Mouse (Mus musculus) kidney, embryonic 16.5 days (tissue): ENCODE measurements around the gene Hist2h3c2. TPM values are rescaled to one million over a fixed set of nuclear protein-coding genes. Genes with fewer than 3 reads are reported as not detected.
"Not testable (repeated sequence)": the region's sequence is repeated elsewhere in the genome, so short reads cannot be mapped to it uniquely, and the experiment has no call there.

Experiments
- ATAC-seq: fragments of 200-750 bp; cut with Nextera tagmentation; 2 replicates; pipeline ENCODE4 v1.8.0; 2017; ENCODE audit warnings: moderate TSS enrichment; ENCODE audit not compliant: low FRiP score, low TSS enrichment
- H3K27ac ChIP-seq: fragments of 300-500 bp; sonication (generic); 2 replicates; pipeline ENCODE4 v1.5.1; 2014; ENCODE audit warnings: low read length
- H3K27me3 ChIP-seq: fragments of 300-500 bp; sonication (generic); 2 replicates; pipeline ENCODE4 v1.6.1; 2014; ENCODE audit warnings: low read length, control low read depth, mixed read lengths; ENCODE audit not compliant: insufficient read depth
- H3K36me3 ChIP-seq: fragments of 300-500 bp; sonication (generic); 2 replicates; pipeline ENCODE4 v1.6.1; 2014; ENCODE audit warnings: low read length, control low read depth, mixed read lengths; ENCODE audit not compliant: insufficient read depth
- H3K4me1 ChIP-seq: fragments of 300-500 bp; sonication (generic); 2 replicates; pipeline ENCODE4 v1.6.1; 2014; ENCODE audit warnings: low read length, control low read depth, mixed read lengths; ENCODE audit not compliant: insufficient read depth
- H3K4me2 ChIP-seq: fragments of 300-500 bp; sonication (generic); replicated peaks from 2 replicates; pipeline ENCODE4 v1.6.1; 2014; ENCODE audit warnings: low read depth, low read length
- H3K4me3 ChIP-seq: fragments of 300-500 bp; sonication (generic); 2 replicates; pipeline ENCODE4 v1.5.1; 2014; ENCODE audit warnings: mild to moderate bottlenecking, low read length
- H3K9ac ChIP-seq: fragments of 300-500 bp; sonication (generic); replicated peaks from 2 replicates; pipeline ENCODE4 v1.6.1; 2014; ENCODE audit warnings: low read length
- H3K9me3 ChIP-seq: fragments of 300-500 bp; sonication (generic); 2 replicates; pipeline ENCODE4 v1.6.1; 2016; ENCODE audit warnings: low read length, control low read depth
- WGBS: fragments of 180-500 bp; shearing (Covaris S2); extraction: QIAGEN DNeasy Blood & Tissue Kit; methylation state at CpG from one replicate; pipeline ENCODE4 v1.1.7; 2014; 5-methylcytosine and 5-hydroxymethylcytosine counted together
- polyA plus RNA-seq: library from polyadenylated mRNA; unstranded; fragments of >200 nt; fragmentation: Nextera tagmentation; extraction: Ambion mirVana; gene quantifications from 2 replicates; pipeline ENCODE4 v1.2.1, GENCODE M21; 2015

The Hist2h3c2 gene
- polyA plus RNA-seq, 1 experiment from 2014 or later, result 3.7 TPM

DNA sequence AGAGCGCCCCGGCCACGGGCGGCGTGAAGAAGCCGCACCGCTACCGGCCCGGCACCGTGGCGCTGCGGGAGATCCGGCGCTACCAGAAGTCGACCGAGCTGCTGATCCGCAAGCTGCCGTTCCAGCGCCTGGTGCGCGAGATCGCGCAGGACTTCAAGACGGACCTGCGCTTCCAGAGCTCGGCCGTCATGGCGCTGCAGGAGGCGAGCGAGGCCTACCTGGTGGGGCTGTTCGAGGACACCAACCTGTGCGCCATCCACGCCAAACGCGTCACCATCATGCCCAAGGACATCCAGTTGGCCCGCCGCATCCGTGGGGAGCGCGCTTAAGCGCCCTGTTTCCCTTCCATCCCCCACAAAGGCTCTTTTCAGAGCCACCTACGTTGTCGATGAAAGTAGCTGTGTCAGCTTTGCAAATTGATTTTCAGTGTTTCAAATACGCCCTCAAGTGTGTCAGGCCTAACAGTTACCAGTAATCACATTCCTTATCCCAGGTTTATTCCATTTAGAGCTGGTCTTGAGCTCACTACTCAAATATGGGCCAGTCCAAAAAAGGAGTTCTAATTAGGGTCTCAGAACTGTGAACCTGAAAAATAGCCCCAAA is 29.9 kb upstream of the Hist2h3c2 start:
- H3K4me2 ChIP-seq, result peak overlapping the region; percentile 67
- 2% methylated on average over 9 of the region's 44 CpGs for WGBS
- H3K9ac ChIP-seq, result peak overlapping the region; percentile 69
- H3K36me3 ChIP-seq, H3K9me3 ChIP-seq, H3K27me3 ChIP-seq: not testable (repeated sequence)
- H3K4me1 ChIP-seq, result peaks cover 23% of the 10 kb centered on the region
- ATAC-seq, result peak; percentile 53
- H3K27ac ChIP-seq, result peak overlapping the region; percentile 98
- peak overlapping the region; percentile 66 for H3K4me3 ChIP-seq

DNA sequence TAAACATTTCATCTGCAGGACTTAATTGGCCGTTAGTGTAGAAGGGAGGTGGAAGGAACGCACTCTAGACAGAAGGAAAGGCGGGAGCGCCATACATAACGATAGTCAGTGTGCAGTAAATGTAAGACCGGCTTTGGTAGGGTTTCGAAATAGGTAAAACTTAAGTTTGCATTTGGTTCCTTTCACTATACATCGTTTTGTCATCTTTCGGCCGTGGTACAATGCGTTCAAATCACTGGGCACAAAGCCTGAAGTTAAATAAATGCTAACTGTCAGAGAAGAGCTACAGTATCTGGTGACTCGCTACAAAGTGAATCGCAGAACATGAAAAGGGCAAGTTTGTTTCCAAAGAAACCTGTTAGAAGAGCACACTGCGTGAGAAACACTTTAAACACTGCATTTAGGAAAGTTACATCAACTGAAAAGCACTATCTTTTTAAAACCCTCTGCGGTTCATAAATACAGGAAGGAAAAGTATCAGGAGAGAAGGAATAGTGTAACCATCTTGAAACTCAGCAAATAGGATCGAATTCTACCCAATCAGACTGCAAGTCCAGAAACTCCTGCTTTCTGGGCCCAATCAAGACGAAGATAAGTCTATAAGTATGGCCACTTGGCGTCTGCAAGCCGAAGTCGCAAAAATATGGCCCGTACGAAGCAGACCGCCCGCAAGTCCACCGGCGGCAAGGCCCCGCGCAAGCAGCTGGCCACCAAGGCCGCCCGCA is 29.3 kb upstream of the Hist2h3c2 start, which contains the start of gene Hist2h3b:
Hist2h3b (plus strand) TSS at position 604 of the 725 bp plus-strand sequence.
- peak within 1 kb of the TSS; percentile 69 for H3K9ac ChIP-seq
- H3K9me3 ChIP-seq, result no peaks in the 10 kb centered on the region
- H3K27me3 ChIP-seq, result no peaks in the 10 kb centered on the region
- H3K4me3 ChIP-seq, result peak within 1 kb of the TSS; percentile 66
- H3K27ac ChIP-seq, result peak within 1 kb of the TSS; percentile 98
- ATAC-seq, result peak; percentile 73
- 19% methylated on average over 28 of the region's 30 CpGs for WGBS
- peak within 1 kb of the TSS; percentile 67 for H3K4me2 ChIP-seq
- no peaks in the 10 kb centered on the region for H3K36me3 ChIP-seq
- H3K4me1 ChIP-seq, result peaks cover 24% of the 10 kb centered on the region

DNA sequence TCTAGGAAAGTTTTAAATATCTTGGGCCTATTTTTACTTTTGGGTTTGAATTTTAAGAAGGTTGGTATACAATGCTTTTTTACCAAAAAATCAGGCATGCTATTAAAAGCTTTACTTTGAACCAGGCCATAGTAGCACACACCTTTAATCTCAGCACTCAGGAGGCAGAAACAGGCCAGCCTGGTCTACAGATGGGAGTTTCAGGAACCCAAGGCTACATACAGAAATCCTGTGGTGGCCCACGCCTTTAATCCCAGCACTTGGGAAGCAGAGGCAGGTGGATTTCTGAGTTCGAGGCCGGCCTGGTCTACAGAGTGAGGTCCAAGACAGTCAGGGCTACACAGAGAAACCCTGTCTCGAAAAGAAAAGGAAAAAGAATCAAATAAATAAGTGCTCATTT is 28.6 kb upstream of the Hist2h3c2 start:
- Histone ChIP-seq H3K4me2 (0 out of 2 replicates have a peak overlapping the region, but pooled peaks have one; percentile 50), H3K4me3 (no peak overlapping the region), H3K9me3 (no peaks in the 10 kb centered on the region), H3K27me3 (no peaks in the 10 kb centered on the region), H3K27ac (peak overlapping the region; percentile 97), H3K4me1 (peaks cover 24% of the 10 kb centered on the region), H3K36me3 (no peaks in the 10 kb centered on the region), H3K9ac (peak overlapping the region; percentile 26)
- no peak for ATAC-seq
- WGBS, result 76% methylated on average over 4 of the region's 4 CpGs

DNA sequence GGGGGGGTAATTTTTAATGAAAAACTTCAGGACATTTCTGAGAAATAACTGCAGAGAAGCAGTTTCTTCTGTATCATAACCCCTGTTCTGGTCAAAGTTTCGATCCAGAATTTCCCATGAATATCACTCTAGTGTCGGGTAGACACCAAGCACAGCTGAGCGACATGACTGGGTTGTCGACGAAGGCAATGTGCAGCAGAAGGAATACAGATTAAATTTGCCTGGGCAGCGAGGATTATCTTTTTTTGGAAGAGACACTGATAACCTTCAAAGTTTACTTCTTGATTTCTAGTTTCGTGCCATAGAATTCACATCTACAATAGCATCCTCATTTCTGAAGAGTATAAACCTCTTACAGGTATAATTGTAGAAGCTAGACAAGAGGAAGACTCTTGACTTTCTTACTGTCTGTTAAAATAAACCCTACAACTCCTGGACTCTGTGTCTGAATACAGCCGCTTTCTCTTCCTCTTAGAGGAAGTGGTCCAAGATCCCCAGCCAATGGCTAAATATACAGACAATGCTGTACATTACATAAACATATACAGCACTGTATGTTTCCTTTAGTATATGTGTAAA is 27.3 kb upstream of the Hist2h3c2 start:
- no peak for ATAC-seq
- H3K27me3 ChIP-seq, result no peaks in the 10 kb centered on the region
- peaks cover 32% of the 10 kb centered on the region for H3K4me1 ChIP-seq
- no peaks in the 10 kb centered on the region for H3K9me3 ChIP-seq
- WGBS, result 90% methylated on average over 8 of the region's 8 CpGs
- no peak overlapping the region for H3K4me3 ChIP-seq
- H3K9ac ChIP-seq, result no peak overlapping the region
- H3K27ac ChIP-seq, result no peak overlapping the region
- no peak overlapping the region for H3K4me2 ChIP-seq
- H3K36me3 ChIP-seq, result no peaks in the 10 kb centered on the region

DNA sequence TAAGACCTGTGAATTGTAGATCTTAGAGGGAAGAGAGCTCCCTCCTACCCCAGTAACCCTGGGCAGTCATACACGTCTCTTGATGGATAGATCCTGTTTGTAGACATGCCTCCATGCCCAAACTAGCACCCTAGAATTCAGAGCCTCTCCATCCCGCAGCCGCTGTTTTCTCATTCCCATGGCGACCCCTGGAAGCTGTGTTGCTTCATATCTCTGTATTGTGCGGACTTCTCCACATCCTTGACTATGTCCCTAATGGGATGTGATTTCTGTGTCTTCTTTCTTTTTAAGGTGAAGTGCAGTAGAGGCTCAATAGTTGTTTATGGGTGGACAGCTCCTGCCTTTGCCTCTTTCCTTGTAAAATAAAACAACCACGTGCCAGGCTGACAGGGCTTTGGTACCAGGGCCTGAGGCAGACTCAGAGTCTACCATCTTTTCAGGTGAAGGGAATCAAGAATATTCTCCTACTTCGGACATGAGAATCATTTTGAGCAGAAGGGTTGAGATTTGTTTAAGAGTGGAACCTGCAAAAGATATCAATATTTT is 25.6 kb upstream of the Hist2h3c2 start:
- H3K4me1 ChIP-seq, result peaks cover 32% of the 10 kb centered on the region
- peak overlapping the region; percentile 99 for H3K27ac ChIP-seq
- no peaks in the 10 kb centered on the region for H3K36me3 ChIP-seq

DNA sequence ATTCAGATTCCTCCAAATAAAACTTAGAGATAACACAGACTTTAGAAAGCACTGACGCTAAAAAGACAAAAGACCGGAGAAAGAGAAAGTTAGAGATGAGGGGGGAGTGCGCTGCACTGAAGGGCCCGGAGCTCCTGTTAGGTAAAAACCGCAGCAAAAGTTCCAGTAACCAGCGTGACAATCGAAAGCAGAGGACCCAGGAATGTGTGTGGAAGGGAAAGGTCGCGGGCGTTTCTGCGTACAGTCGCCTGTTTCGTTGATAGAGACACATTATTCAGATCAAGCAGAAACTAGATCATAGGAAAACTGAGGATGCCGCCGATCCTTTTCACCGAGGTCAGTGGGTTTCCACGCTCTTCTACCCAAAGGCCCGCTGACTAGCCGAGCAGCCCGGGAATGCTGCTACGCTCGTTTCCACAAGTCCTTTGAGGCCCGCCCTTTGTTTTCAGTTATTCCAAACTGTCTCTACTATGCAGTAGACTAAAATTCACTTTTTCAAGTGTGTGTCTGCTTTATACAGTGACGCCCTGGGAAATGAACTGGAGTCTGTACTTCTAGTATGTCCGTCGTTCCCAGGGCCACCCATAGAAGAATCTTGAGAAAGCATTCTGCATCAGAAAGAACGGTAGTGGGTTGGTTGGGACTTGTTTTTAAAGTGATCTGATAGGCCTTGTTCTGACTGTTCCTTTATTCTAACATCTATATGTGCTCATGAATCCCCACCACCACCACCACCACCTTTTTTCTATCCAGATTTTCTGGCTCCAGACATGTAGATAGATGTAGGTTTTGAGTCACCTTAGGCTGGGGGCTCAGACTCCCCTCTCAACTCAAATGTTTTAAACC is 24.9 kb upstream of the Hist2h3c2 start:
- Histone ChIP-seq H3K4me1 (peaks cover 32% of the 10 kb centered on the region), H3K27ac (peak overlapping the region; percentile 99), H3K9me3 (no peaks in the 10 kb centered on the region), H3K36me3 (no peaks in the 10 kb centered on the region), H3K4me2 (peak overlapping the region; percentile 79), H3K9ac (peak overlapping the region; percentile 71), H3K4me3 (peak overlapping the region; percentile 55), H3K27me3 (no peaks in the 10 kb centered on the region)
- 4% methylated on average over 27 of the region's 27 CpGs for WGBS
- peak; percentile 40; the same call in 1 of the 2 replicates for ATAC-seq

More for the DNA sequence above, 25.6 kb upstream of the Hist2h3c2 start:
- peak overlapping the region; percentile 55 for H3K4me3 ChIP-seq
- WGBS, result 72% methylated on average over 7 of the region's 7 CpGs
- H3K9ac ChIP-seq, result peak overlapping the region; percentile 71
- H3K27me3 ChIP-seq, result no peaks in the 10 kb centered on the region
- H3K9me3 ChIP-seq, result no peaks in the 10 kb centered on the region
- H3K4me2 ChIP-seq, result peak overlapping the region; percentile 79
- ATAC-seq, result no peak

DNA sequence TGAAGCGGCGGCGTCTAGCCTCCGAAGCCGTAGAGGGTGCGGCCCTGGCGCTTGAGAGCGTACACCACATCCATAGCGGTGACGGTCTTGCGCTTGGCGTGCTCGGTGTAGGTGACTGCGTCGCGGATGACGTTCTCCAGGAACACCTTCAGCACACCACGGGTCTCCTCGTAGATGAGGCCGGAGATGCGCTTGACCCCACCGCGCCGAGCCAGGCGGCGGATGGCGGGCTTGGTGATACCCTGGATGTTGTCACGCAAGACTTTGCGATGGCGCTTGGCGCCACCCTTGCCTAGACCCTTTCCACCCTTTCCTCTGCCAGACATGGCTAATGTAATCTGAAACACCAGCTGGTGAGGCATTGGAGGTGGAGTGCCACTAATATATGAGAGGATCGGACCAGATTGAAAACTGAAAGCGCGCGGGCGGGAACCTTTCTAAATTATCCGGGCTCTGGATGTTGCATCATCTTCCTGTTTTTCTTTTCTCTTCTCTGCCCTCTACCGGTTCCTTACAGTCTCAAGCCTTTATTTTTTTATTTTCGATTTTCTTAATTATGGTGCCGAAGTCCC is 24.1 kb upstream of the Hist2h3c2 start, which contains the start of gene Hist2h4:
Hist2h4 (minus strand) TSS at position 333 of the 572 bp plus-strand sequence.
- under 1% methylated on average over 40 of the region's 40 CpGs for WGBS

DNA sequence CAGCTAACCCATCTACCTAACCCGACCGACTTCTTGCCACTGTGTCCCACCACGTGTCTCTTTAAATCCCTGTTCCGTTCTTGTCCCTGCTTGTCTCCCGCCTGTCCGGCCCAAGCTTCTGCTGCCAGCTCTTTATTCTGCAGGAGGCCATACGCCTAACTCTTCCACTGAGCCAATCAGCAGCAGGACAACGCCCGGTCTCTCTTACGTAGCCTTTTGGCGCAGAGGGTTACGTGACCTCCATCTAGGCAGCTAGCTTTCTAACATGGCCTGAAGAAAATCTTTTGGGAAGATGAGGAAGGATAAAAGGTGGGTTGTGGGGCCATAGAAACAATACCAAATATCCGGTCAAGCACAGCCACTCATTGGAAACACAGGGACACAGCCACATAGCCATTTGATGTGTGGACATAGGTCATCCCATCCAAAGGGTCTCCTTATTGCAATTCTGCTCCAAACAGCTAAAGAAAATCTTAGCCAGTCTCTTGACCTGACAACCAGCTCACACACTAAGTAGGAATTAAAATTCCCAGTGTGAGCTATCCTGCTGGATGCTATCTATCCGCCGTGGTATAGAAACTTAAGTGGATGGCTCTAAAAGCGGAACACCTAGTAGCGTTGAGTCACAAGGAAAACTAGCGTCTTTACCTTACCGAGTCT is 23.4 kb upstream of the Hist2h3c2 start:
- Histone ChIP-seq H3K27me3 (no peaks in the 10 kb centered on the region), H3K9me3 (no peaks in the 10 kb centered on the region), H3K4me3 (peak overlapping the region; percentile 55), H3K36me3 (no peaks in the 10 kb centered on the region), H3K9ac (peak overlapping the region; percentile 85), H3K4me1 (peaks cover 23% of the 10 kb centered on the region), H3K27ac (peak overlapping the region; percentile 99), H3K4me2 (peak overlapping the region; percentile 79)
- ATAC-seq, result peak; percentile 87
- WGBS, result under 1% methylated on average over 19 of the region's 19 CpGs

More for the DNA sequence above, 24.1 kb upstream of the Hist2h3c2 start, which contains the start of gene Hist2h4:
- H3K4me3 ChIP-seq, result peak within 1 kb of the TSS; percentile 55
- ATAC-seq, result peak; percentile 90
- peak within 1 kb of the TSS; percentile 79 for H3K4me2 ChIP-seq
- H3K9ac ChIP-seq, result peak within 1 kb of the TSS; percentile 85
- no peaks in the 10 kb centered on the region for H3K9me3 ChIP-seq
- peak within 1 kb of the TSS; percentile 99 for H3K27ac ChIP-seq
- H3K4me1 ChIP-seq, result peaks cover 30% of the 10 kb centered on the region
- H3K27me3 ChIP-seq, result no peaks in the 10 kb centered on the region
- no peaks in the 10 kb centered on the region for H3K36me3 ChIP-seq
